Mouse (Mus musculus) limb, embryonic 15.5 days (tissue): ENCODE results near the gene Cdca8. TPM values are rescaled to one million over a fixed set of nuclear protein-coding genes. Genes with fewer than 3 reads are reported as not detected.

Experiments used
- ATAC-seq: fragments of 200-750 bp; cut with Nextera tagmentation; 2 replicates; pipeline ENCODE4 v1.8.0; 2017; ENCODE audit warnings: low read depth, moderate TSS enrichment; ENCODE audit not compliant: insufficient number of reproducible peaks, low FRiP score, low TSS enrichment
- H3K27ac ChIP-seq: fragments of 300-500 bp; sonication (generic); 2 replicates; pipeline ENCODE4 v1.5.1; 2015; ENCODE audit warnings: moderate library complexity, mild to moderate bottlenecking, inconsistent platforms
- H3K27me3 ChIP-seq: fragments of 300-500 bp; sonication (generic); 2 replicates; pipeline ENCODE4 v1.6.1; 2015; ENCODE audit warnings: inconsistent platforms
- H3K36me3 ChIP-seq: fragments of 300-500 bp; sonication (generic); 2 replicates; pipeline ENCODE4 v1.6.1; 2015; ENCODE audit warnings: inconsistent platforms
- H3K4me1 ChIP-seq: fragments of 300-500 bp; sonication (generic); 2 replicates; pipeline ENCODE4 v1.6.1; 2015; ENCODE audit warnings: inconsistent platforms
- H3K4me2 ChIP-seq: fragments of 300-500 bp; sonication (generic); 2 replicates; pipeline ENCODE4 v1.6.1; 2015; ENCODE audit warnings: mild to moderate bottlenecking, inconsistent platforms
- H3K4me3 ChIP-seq: fragments of 300-500 bp; sonication (generic); 2 replicates; pipeline ENCODE4 v1.5.1; 2015; ENCODE audit warnings: mild to moderate bottlenecking, inconsistent platforms
- H3K9ac ChIP-seq: fragments of 300-500 bp; sonication (generic); 2 replicates; pipeline ENCODE4 v1.6.1; 2015; ENCODE audit warnings: inconsistent platforms
- H3K9me3 ChIP-seq: fragments of 300-500 bp; sonication (generic); 2 replicates; pipeline ENCODE4 v1.6.1; 2016; ENCODE audit warnings: inconsistent platforms
- WGBS: fragments of 180-500 bp; shearing (Covaris S2); methylation state at CpG from one replicate; pipeline ENCODE4 v1.1.7; 2015; 5-methylcytosine and 5-hydroxymethylcytosine counted together
- polyA plus RNA-seq: library from polyadenylated mRNA; unstranded; fragments of >200 nt; fragmentation: Nextera tagmentation; extraction: Ambion mirVana; gene quantifications from 2 replicates; pipeline ENCODE4 v1.2.1, GENCODE M21; 2015

Cdca8 gene
- polyA plus RNA-seq, 1 experiment from 2014 or later = 95.9 TPM

DNA sequence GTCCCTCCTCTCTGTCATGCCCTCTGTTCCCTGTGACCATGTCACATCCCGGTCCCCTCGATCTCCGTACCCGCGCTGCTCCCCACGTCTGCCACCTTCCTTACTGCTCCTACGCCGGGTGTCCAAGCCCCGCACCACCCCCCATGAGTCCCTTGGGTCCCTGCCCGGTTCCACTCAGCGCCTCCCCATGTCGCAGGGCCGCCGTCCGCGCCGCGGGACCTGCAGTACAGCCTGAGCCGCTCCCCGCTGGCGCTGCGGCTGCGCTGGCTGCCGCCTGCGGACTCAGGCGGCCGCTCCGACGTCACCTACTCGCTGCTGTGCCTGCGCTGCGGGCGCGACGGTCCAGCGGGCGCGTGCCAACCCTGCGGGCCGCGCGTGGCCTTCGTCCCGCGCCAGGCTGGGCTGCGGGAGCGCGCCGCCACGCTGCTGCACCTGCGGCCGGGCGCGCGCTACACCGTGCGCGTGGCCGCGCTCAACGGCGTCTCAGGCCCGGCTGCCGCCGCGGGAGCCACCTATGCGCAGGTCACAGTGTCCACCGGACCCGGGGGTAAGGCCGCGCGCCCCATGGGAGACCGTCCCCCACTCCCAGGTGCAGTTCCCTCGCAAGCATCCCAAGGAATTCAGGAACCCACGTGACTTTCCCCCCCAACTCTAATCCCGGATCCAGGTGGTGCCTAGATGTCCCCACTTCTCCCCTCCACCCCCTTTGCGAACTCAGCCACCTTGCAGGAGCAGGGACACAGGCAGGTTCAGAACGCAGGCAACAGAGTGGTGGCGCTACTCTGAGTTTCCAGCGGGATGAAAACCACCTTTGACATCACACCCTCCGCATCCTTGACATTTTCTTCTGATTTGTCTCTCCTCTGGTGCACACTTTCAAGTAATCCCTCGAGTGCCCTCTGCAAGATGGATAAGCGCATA, 44.3 kb downstream of the Cdca8 start:
- Histone ChIP-seq H3K27ac (no peak overlapping the region), H3K27me3 (peaks cover 84% of the 10 kb centered on the region), H3K4me1 (peaks cover 8% of the 10 kb centered on the region), H3K4me2 (peak overlapping the region; percentile 58), H3K36me3 (no peaks in the 10 kb centered on the region), H3K4me3 (peak overlapping the region; percentile 38), H3K9ac (no peak overlapping the region), H3K9me3 (no peaks in the 10 kb centered on the region)
- peak; percentile 44; the same call in 1 of the 2 replicates for ATAC-seq
- WGBS = 2% methylated on average over 83 of the region's 83 CpGs

DNA sequence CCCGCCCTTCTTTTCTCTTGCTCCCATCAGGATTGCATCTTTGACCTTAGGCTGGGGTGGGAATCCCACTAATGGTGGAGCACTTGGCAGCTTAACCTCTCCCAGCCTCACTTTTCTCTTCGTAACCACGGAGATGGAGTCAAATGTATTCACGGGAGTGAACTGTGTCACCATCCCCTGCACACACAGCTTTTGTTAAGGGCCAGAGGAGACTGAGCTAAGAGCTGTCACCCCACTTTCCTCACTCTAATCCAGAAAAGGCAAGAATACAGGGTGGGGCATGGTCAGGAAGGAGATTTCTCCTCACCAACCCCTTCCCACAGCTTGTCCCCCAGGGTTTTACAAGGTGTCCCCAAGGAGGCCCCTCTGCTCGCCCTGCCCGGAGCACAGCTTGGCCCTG, 45.3 kb downstream of the Cdca8 start:
- Histone ChIP-seq H3K9me3 (no peaks in the 10 kb centered on the region), H3K4me2 (no peak overlapping the region), H3K4me1 (peaks cover 8% of the 10 kb centered on the region), H3K27ac (no peak overlapping the region), H3K4me3 (no peak overlapping the region), H3K9ac (no peak overlapping the region), H3K27me3 (peaks cover 75% of the 10 kb centered on the region), H3K36me3 (no peaks in the 10 kb centered on the region)
- no peak for ATAC-seq
- 30% methylated on average over 6 of the region's 6 CpGs for WGBS

DNA sequence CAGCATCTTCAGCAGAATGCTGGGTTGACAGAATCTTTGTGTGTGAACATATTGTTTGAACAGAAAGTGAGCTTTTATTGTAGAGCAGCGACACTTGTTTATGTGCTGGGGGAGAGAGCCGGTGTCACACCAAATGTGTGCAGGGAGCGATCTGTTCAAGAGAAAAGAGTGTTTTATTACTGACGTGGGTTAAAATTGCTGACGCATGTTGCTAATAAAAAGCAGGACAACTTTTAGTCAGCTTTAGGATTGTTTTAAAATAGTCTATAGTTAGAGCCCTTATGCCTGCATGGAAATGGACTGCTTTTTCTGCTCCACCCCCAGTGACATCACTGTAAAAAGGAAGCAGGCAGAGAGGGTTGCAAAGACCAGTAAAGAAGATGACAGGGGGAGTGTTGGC, 48.3 kb downstream of the Cdca8 start:
- Histone ChIP-seq H3K4me2 (no peak overlapping the region), H3K4me3 (no peak overlapping the region), H3K27me3 (peaks cover 71% of the 10 kb centered on the region), H3K9ac (no peak overlapping the region), H3K4me1 (peaks cover 8% of the 10 kb centered on the region), H3K27ac (no peak overlapping the region), H3K36me3 (no peaks in the 10 kb centered on the region), H3K9me3 (no peaks in the 10 kb centered on the region)
- 45% methylated on average over 5 of the region's 5 CpGs for WGBS
- ATAC-seq = no peak

DNA sequence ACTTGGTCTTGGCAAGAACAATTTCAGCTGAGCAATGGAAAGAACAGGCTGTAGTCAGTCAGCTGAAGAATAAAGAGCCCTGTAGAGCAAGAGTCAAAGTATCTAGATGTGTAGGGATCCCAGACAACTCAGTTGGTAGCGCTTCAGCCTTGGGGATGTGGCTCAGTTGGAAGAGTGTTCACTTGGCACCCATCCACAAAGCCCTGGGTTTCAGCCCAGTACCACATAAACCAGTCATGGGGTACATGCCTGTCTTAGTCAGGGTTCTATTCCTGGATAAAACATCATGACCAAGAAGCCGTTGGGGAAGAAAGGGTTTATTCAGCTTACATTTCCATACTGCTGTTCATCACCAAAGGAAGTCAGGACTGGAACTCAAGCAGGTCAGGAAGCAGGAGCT, 49.2 kb downstream of the Cdca8 start:
- Histone ChIP-seq H3K27me3 (peaks cover 71% of the 10 kb centered on the region), H3K27ac (no peak overlapping the region), H3K9me3 (no peaks in the 10 kb centered on the region), H3K9ac (no peak overlapping the region), H3K4me3 (no peak overlapping the region), H3K36me3 (no peaks in the 10 kb centered on the region), H3K4me1 (peaks cover 6% of the 10 kb centered on the region), H3K4me2 (no peak overlapping the region)
- no peak for ATAC-seq
- 78% methylated on average over 2 of the region's 2 CpGs for WGBS

DNA sequence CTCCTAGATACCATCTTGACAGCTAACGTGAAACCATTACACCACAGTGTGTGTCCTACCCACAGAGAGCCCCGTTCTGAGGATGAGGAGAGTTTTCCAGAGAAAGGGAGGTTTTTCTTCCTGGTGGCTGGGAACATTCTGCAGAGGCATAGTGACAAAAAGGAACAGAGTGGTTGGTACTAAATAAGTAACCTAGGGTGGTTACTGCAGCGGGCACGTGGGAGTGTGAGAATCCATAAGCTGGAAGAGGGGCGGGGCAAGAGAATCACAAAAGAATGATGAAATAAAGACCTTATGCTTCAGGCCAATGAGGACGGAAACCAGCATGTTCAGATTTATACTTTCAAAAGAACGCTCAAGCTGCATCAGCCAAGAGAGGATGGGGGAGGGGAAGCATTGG, 50.4 kb downstream of the Cdca8 start:
- H3K4me1 ChIP-seq = no peaks in the 10 kb centered on the region
- no peaks in the 10 kb centered on the region for H3K36me3 ChIP-seq
- H3K27me3 ChIP-seq = peaks cover 68% of the 10 kb centered on the region
- no peak for ATAC-seq
- no peak overlapping the region for H3K9ac ChIP-seq
- no peak overlapping the region for H3K4me2 ChIP-seq
- 68% methylated on average over 7 of the region's 7 CpGs for WGBS
- no peak overlapping the region for H3K27ac ChIP-seq
- no peak overlapping the region for H3K4me3 ChIP-seq
- no peaks in the 10 kb centered on the region for H3K9me3 ChIP-seq

DNA sequence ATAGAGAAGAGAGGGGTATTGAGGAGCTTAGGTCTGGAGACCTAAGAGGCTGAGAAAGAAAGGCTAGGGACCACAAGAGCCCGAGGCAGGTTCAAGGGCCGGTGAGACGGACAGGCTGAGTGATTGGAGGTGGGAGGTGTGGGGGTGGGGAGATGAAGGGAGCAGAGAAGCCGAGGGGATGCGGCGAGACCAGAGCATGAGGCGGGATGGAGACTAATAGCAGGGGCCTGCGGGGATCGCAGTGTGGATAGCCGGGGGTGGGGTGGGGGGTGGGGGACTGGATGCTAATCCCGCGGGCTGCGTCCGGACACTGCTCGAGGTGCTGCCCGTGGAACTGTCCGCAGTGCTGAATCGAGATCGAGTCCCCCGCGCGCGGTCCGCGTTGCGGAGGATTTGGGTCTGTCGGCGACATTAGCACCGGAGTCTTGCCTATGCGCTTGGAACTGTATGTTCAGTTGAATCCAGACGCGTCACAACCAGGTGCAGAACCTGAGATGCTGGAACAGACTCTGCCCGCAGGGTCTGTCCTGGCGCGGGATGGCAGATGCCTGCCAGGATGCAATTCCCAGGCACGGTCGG, 56.9 kb downstream of the Cdca8 start:
- Histone ChIP-seq H3K36me3 (no peaks in the 10 kb centered on the region), H3K4me1 (peaks cover 15% of the 10 kb centered on the region), H3K27me3 (peaks cover 77% of the 10 kb centered on the region), H3K27ac (no peak overlapping the region), H3K4me3 (no peak overlapping the region; the same call in 1 of the 2 replicates), H3K4me2 (no peak overlapping the region; the same call in 1 of the 2 replicates), H3K9ac (no peak overlapping the region), H3K9me3 (no peaks in the 10 kb centered on the region)
- ATAC-seq = 0 out of 2 replicates have a peak, but pooled peaks have one; percentile 15
- 1% methylated on average over 35 of the region's 37 CpGs for WGBS

DNA sequence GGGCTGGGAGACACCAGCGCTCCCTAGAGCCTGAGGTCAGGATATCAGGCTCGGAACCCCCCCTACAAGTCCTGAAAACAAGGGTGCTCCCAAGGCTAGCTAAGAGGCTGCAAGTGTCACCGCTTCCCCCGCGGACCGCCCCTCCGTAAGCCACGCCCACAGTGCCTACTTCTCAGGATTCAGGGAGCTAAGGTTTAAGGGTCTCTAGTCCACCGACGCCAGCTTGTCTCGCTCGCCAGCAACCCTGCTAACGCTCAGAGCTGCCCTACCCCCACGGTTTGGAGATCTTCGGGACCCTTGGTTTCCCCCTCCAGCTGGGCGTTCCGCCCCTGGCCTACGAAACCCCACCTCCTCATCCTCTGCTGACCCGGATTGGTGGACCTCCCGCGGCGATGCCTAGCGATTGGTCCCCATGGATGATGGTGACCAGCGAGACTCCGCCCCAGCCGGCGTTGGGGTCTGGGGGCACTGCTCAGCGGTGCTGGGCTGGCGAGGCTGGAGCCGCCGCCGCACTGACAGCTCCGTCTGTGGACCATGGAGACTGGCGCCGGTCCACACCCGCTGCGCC, 57.7 kb downstream of the Cdca8 start:
- Histone ChIP-seq H3K27me3 (peaks cover 74% of the 10 kb centered on the region), H3K9ac (no peak overlapping the region), H3K36me3 (no peaks in the 10 kb centered on the region), H3K27ac (no peak overlapping the region), H3K4me2 (peak overlapping the region; percentile 47), H3K9me3 (no peaks in the 10 kb centered on the region), H3K4me3 (peak overlapping the region; percentile 28), H3K4me1 (peaks cover 15% of the 10 kb centered on the region)
- under 1% methylated on average over 37 of the region's 37 CpGs for WGBS
- peak; percentile 5; the same call in 1 of the 2 replicates for ATAC-seq

DNA sequence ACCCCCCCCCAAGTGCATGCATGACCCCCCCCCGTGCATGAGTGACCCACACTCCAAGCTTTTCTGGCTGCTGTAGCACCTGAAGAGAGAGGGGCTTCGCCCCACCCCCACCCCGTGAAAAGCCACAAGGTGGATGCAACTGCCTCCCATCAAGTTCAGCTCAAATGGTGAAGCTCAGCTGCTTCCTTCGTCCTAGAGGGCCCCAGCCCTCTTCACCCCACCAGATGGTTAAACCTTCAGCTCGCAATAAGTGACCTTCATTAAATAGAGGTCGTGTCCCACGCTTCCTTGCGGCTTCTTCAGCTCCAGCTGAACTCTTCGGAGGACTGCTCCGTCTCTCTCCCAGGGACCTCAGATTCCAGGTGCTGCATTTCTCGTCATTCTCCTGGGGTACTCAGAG, 58.5 kb downstream of the Cdca8 start, which contains the start of gene Epha10:
Gene Epha10 (plus strand): TSS at position 301 of the 400 bp plus-strand sequence.
- Histone ChIP-seq H3K9ac (no peak within 1 kb of the TSS), H3K36me3 (no peaks in the 10 kb centered on the region), H3K4me2 (peak within 1 kb of the TSS; percentile 47), H3K27me3 (peaks cover 65% of the 10 kb centered on the region), H3K4me1 (peaks cover 15% of the 10 kb centered on the region), H3K27ac (no peak within 1 kb of the TSS), H3K9me3 (no peaks in the 10 kb centered on the region), H3K4me3 (peak within 1 kb of the TSS; percentile 28)
- no peak for ATAC-seq
- WGBS = 5% methylated on average over 11 of the region's 11 CpGs

DNA sequence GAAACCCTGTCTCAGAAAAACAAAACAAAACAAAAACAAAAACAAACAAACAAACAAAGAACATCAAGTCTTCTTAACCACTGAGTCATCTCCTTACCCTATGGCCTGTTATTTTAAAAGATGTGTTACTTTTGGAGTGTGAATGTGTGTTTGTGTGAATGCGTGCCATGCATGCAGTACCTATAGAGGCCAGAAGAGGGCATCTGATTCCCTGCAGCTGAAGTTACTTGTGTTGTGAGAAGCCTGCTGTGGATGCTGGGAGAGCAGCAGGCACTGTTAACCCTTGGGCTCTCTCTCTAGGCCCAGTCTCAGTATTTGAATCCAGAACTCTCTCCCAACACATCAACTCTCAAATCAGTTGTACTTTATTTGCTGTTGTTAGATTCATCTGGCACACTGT, 66.4 kb downstream of the Cdca8 start:
- H3K4me1 ChIP-seq = no peaks in the 10 kb centered on the region
- no peak overlapping the region for H3K4me2 ChIP-seq
- H3K9ac ChIP-seq = no peak overlapping the region
- H3K27ac ChIP-seq = no peak overlapping the region
- no peak for ATAC-seq
- H3K4me3 ChIP-seq = no peak overlapping the region
- no peaks in the 10 kb centered on the region for H3K9me3 ChIP-seq
- WGBS = 83% methylated on average over 1 of the region's 1 CpGs
- no peaks in the 10 kb centered on the region for H3K36me3 ChIP-seq
- H3K27me3 ChIP-seq = no peaks in the 10 kb centered on the region

Other genes with a start within 250 kb of the Cdca8 start
- gene Utp11, start 245.7 kb downstream of the Cdca8 start, polyA plus RNA-seq = 74.7 and 79.4 TPM in 2 replicates
- gene Fhl3, start 238.6 kb downstream of the Cdca8 start, polyA plus RNA-seq = 11.5 and 15.4 TPM in 2 replicates
- 131 and 134 TPM in 2 replicates for gene Sf3a3, start 224.5 kb downstream of the Cdca8 start, polyA plus RNA-seq
- 31.0 and 33.5 TPM in 2 replicates for gene Inpp5b, start 197.5 kb downstream of the Cdca8 start, polyA plus RNA-seq
- 10.7 and 12.4 TPM in 2 replicates for gene Mtf1, start 137.2 kb downstream of the Cdca8 start, polyA plus RNA-seq
- 32.1 and 40.1 TPM in 2 replicates for gene Yrdc, start 88.6 kb downstream of the Cdca8 start, polyA plus RNA-seq
- gene 1110065P20Rik, start 88.1 kb downstream of the Cdca8 start, polyA plus RNA-seq = 51.9 and 55.7 TPM in 2 replicates
- 0.25 and 0.52 TPM in 2 replicates for gene Maneal, start 77.1 kb downstream of the Cdca8 start, polyA plus RNA-seq
- gene Epha10, start 58.4 kb downstream of the Cdca8 start, polyA plus RNA-seq = 0.05 and 0.08 TPM in 2 replicates
- gene 9930104L06Rik, start 2.3 kb downstream of the Cdca8 start, polyA plus RNA-seq = 13.8 and 16.6 TPM in 2 replicates
- gene Rspo1, start 47.1 kb upstream of the Cdca8 start, polyA plus RNA-seq = 1.7 and 2.4 TPM in 2 replicates
- gene Gnl2, start 77.3 kb upstream of the Cdca8 start, polyA plus RNA-seq = 78.4 and 84.7 TPM in 2 replicates
- 0.13 TPM in 1 of 2 replicates, not detected in the other for gene Dnali1, start 126.4 kb upstream of the Cdca8 start, polyA plus RNA-seq
- 30.5 and 31.0 TPM in 2 replicates for gene Snip1, start 127.4 kb upstream of the Cdca8 start, polyA plus RNA-seq
- 48.6 and 49.3 TPM in 2 replicates for gene Meaf6, start 145.8 kb upstream of the Cdca8 start, polyA plus RNA-seq
- 1.8 and 2.1 TPM in 2 replicates for gene Zc3h12a, start 188.5 kb upstream of the Cdca8 start, polyA plus RNA-seq